Mouse (Mus musculus): Measurements from ENCODE around the gene Ddx19b.
"Not testable (repeated sequence)": the region's sequence is repeated elsewhere in the genome, so short reads cannot be mapped to it uniquely, and the experiment has no call there.

DNA sequence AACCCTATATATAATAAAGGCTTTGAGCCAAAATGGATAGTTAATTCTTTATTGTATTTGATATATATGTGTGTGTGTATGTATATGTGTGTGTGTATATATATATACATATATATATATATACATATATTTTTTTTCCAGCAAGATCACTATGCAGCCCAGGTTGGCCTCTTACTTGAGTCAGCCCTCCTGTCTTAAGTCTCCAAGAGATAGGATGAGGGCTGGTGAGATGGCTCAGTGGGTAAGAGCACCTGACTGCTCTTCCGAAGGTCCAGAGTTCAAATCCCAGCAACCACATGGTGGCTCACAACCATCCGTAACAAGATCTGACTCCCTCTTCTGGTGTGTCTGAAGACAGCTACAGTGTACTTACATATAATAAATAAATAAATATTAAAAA, 4.9 kb downstream of the Ddx19b start:
- not testable (repeated sequence) for TF ChIP-seq CTCF (IDR thresholded peaks at IDR 0.05; ENCODE audit: borderline replicate concordance, extremely low read depth, insufficient read depth, insufficient read length); POLR2A (IDR thresholded peaks at IDR 0.05; ENCODE audit: borderline replicate concordance, extremely low read depth, insufficient read depth, insufficient read length, poor library complexity, severe bottlenecking)

All from brain, embryonic 14.5 days (tissue).